Mouse (Mus musculus) lung, postnatal 4 days (tissue): ENCODE measurements around the gene Parn.

Experiments used
- DNase-seq, 2 experiments: peaks; one replicate each; pipeline ENCODE4 v3.0.0; 2021

The Parn gene

DNA sequence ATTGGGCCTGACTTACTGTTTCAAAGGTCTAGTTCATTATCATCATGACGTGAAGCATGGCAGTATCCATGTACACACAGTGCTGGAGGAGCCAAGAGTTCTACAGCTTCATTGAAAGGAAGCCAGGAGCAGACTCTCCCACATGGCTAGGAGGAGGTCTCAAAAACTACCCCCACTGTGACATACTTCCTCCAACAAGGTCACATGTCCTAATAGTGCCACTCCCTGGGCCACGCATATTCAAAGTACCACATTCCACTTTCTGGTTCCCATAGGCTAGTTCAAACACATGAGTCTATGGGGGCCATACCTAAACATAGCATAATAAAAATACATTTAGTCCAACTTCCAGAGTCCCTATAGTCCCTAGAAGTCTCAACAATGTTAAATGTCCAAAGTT lies 118.0 kb downstream of the Parn start:
- DNase-seq, result no peak

DNA sequence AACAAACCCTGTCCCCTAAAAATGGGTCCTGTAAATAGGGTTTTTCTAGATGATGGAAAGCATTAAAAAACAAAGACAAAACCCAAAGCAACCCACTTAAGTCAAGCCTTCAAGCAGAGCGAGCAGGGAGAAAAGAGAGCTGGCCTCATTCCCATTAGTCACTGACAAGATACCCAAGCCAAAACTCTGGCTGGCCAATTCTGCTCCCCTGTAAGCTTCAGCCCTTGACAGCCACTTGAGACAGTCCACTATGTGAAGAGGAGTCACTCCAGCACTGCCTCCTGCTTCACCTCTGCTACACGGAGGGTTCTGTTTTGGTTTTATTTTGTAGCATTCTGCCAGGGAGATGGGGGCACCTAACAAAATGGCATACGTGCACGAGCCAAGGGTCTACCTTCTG lies 126.2 kb downstream of the Parn start:
- DNase-seq, result no peak

DNA sequence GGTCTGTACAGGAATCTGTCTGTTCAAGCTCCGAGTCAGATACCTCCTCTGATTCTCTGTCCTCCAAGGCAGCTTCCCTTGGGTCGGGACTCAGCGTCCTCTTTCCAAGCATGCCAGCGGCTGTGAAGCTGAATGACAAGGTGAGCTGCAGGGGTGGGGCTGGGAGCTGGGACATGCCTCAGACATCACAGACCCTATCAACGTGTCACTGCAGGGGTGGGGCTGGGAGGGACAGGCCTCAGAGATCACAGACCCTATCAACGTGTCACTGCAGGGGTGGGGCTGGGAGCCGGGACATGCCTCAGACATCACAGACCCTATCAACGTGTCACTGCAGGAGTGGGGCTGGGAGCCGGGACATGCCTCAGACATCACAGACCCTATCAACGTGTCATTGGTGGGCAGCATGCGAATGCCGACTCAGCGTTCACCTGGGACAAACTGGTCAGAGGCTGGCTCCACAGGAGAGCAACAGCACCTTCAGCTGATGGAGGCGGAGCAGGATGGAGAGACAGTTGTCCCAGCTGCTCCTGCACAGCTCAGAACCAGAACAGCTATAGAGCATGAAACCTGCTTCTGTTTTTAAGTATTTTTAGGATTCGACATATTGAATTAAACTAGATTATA lies 126.7 kb downstream of the Parn start:
- no peak for DNase-seq

DNA sequence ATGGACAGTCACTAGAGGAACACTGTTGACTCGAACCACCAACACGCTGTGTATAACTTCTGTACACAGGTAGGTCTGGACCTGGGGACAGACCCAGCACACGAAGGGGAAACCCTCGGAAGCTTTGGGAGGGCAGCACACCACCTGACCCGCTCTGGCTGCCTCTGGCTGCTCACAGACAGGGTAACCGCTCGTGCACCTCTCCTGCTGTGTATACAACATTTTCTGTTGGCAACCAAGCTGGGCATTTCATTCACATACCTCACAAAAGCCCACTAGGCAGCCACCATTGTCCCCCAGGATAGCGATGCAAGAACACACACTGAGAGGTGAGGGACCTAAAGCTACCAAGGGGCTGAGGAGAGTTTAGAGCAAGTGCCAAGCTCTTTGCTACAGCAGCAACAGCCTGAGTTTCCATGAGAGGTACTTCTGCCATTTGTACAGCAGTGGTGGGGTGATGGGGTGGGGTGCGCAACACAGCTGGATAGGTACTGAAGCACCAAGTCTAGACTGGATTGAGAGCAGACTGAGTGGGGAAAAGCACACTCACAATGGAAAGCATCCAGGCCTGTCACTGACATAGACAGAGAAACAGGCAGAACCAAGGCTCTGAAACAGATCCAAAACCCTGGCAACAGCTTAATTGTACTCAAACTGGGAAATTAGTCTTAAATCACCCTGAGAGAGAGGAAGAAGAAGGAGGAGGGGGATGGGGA lies 128.9 kb downstream of the Parn start:
- peak; percentile 16 to 55 for DNase-seq

DNA sequence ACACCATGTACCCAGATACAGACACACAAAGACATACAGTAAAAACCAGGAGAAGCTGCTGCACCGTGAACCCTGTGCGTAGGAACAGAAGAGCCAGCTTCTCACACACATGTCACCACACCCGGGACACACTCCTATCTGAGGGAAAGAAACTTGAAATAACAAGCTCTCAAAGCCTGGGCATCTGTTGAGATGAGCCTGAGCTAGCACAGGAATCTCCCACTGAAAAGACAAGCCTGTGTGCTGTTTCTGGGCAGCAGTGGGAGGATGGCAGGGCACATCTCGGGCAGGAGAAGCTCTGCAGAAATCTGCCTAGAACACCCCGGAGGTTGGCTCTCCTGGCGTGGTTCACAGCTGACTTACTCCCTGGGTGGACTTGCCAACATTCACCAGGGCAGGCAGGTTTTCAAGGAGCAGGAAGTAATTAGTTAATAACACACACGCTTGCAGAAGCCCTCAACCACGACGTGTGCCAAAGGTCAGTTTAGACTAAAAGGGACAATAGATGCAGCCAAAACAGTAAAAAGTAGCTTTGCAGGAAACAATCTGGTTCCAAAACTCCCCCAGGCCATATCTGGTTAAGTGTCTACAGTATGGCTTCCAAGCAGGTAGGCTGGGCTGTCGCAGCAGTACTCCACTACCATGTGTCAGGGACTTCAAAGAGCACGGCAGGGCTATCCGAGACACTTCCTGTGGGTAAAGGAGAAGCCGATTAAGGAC lies 129.6 kb downstream of the Parn start:
- DNase-seq, result no peak

DNA sequence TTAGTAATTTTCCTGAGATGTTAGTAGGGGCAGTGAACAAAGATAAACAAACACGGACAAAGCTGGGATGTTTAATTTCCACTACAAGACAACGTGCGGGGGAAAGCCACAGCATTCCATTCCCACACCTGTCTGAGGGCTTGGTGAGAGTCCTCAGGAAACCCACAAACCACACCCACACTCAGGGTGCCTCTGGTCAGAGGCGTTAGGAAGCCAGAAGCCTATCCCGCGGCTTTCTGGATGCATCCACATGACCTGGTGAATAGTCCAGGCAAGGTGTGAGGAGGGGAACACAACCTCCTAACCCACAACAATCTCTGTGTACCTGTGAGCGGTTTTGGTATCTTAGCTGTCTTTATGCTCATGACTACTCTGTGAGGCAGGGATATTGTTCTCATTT lies 131.6 kb downstream of the Parn start:
- peak in 1 of 2 experiments; percentile 50 for DNase-seq

DNA sequence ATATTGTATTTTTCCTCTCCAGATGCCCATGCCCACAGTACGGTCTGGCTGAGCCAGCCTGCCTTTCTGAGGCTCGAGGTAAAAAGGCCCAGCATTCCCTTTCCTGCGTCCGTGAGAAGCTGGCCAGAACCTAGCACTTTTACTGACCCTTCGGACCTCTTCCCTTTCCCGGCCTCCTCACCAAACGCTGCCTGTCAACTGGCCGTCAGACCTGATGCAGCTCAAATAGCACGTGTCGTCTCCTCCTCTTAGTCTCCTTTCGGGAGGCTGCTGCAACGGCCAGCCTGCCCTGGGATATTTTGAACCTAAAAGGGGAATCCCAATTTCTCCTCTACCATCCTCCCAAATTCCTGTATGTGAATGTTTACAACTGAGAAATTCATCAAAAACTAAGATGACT lies 132.1 kb downstream of the Parn start:
- DNase-seq, result no peak

DNA sequence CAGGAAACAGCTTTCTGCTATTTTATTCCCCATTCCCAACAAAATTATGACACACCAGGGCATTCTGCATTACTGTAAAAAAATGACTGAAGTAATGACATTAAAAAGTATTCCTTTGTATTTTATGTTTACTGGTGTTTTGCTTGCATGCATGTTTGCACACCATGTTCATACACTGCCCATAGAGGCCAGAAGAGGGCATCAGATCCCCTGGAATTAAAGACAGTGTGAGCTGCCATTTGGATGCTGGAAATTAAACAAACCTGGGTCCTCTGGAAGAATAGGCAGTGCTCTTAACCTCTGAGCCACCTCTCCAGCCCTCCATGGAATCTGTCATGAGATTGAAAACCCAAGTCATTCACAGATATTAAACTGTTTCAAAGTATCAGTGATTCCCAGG lies 135.1 kb downstream of the Parn start:
- DNase-seq, result peak in 1 of 2 experiments; percentile 51

DNA sequence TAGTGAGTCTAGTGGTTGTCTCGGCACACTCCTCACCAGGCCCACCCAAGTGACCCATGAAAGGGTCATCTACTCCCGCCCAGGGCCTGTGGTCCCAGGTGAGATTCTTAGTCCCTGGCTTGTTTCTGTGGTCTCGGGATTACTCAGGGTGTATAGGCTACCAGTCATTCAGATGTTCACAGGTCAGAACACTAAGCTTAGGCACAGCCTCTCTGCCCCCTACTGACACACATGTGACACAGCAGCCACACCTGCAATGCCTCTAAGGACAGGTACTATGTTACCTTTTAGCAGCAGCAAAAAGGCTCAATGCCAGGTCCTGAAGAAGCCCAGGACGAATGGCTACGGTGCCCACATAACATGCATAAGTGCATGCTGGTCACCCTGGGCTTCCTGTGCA lies 136.7 kb downstream of the Parn start:
- no peak for DNase-seq

DNA sequence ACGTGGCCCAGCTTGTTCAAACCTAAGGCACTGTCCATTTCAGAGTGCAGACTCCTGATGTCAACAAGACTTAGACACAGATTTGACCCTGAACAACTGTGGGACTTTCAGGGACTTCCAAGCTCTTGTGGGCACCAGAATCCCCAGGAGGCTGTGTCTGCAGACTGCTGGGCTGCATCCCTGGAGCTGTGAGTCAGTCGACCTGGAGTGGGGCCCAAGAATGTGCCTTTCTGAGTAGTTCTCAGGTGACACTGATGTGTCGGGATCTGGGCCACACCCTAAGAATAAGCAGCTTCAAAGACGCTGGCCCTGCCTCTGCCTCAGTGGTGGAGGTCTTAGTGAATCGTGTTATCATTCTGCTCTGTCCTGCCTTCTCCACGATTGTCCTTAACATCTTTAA lies 146.6 kb downstream of the Parn start:
- DNase-seq, result no peak

DNA sequence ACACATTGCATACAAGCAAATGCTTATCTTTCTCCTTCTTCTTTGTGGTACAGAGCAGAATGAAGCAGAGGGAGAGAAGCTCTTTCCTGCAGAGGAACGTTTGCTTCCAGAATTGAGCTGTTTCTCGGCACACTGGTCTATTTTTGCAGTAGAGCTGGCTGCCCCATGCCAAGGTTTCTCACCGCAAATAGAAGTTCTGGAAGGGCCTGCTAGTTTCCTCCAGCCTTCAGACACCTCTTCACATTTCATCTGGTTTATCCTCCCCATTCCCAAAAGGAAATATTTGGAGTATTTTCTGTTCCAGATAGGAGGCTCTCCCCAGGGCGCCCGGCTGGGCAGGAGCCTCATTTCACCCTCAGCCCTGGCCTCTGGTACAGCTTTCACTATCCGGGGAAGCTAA lies 147.7 kb downstream of the Parn start:
- DNase-seq, result no peak

DNA sequence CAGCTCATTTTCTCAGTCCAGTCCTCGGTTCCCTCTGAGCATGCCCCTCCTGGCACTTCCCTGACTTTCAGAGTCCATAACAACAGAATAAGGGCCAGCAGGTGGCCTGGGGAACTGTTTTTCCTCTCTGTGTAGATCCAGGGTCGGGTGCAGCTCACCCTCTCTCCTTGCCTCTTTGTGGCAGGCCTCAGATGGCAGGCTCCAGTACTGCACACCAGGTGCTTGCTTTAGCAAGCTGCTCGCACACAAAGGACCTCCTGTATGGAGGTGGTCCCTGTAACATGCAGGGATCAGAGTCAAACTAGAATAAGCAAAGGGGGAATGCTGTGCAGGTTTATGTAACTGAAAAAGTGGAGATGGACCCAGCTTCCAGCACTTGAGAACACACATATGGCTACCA lies 151.8 kb downstream of the Parn start:
- no peak for DNase-seq

DNA sequence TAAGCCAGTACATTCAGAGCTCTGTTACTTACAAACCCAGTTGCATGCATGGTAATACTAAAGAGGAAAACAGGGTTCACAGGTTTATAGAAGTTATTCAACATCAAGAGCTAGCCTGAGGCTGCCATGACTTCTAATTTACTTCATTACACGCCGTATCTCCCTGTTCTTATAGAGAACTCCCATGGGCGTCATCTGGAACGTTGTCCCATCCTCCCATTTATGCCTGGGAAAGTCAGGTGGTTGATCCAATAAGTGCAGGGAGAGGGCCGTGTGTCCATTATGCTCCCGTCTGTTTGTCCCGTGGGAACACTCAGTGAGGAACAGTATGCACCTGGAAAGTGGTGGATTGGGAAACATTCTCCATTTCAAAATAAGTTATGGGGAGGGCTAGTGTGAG lies 152.4 kb downstream of the Parn start:
- DNase-seq, result no peak

DNA sequence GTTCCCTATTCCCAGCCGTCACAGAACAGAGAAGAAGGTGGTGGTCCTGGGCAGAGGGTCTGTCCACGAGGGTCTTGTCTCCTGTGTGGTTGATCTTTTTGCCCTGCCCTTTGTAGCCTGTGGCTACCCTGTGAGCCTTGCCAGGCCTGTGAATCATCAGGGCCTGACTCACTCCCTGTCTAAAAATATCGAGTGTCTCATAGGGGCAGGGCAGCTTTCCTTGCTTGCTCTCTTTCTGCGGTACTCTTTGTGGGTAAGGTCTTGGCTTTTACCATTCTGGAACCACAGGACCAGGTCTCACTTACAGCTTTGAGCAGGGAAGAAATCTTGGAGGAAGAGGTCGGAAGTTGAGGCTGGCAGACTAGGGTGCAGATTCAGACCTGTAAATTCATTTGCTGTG lies 162.9 kb downstream of the Parn start:
- DNase-seq, result no peak

DNA sequence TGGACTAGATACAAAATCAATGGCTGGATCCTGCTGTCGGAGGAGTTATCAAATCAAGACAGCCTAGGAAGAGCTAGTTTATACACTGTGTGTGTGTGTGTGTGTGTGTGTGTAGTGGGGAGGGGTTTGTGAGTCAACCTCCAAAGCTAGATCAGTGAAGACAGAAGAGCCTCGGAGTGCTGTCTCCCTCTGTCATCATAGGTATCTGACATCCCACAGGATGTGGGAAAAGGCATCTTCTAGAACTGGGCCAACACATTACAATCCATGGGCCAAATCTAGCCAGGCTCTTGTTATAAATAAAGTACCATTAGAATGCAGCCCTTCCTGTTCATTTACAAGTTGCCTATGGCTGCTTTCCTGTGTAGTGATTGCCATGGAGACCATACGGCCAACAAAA lies 163.5 kb downstream of the Parn start:
- DNase-seq, result no peak

DNA sequence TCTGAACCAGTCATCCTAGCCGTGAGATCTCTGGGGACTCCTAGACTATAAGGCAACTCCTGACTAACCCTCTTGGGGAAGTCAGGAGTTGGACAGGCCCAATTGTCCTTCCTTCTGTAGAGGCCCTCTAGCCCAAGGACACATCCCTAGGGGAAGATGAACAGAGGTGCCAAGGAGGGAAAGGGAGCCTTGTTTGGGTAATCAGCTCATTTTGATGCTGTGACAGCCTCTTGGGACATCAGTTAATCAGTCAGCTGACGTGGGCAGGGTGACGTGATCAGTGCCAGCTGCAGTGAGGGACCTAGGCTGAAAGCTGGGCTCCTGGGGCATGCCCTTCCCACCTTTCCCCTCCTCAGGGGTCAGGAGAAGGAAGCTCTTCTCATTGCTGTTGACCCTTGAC lies 169.0 kb downstream of the Parn start:
- no peak for DNase-seq

DNA sequence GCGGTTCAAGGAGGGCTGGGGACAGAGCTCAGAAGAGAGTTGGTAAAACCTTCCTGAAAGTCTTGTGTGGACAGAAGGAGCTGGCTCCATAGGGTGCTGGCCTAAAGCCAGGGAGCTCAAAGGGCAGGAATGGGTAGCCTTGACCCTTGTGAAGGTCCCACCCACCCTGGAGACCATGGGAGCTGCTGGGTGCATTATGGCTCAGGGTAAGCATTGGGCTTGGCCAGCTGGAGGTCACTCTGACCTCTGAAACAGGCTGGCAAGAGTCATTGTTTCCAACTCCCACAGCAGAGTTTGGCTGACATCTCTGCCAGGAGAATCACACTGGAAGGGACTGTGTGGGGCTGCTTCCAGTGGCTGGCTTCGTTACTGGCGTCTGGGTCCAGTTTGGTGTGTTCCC lies 174.0 kb downstream of the Parn start:
- no peak for DNase-seq

DNA sequence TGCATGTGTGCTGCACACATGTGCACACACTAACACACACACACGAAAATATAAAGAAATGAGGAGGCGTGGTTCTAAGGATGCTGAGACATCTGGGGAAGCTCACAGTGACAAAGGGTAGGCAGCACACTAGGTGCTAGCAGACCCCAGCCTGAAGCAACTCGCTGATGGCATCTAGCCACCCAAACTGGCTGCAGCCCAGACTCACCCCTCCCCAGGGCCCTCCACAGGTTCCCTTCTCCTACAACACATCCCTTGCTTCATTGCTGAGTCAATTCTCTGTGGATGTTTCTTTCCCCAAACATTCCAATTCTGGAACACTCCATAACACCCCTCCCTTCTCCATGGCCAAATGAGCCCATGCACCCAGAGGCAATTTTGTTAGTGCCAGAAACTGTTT lies 175.0 kb downstream of the Parn start:
- DNase-seq, result no peak

DNA sequence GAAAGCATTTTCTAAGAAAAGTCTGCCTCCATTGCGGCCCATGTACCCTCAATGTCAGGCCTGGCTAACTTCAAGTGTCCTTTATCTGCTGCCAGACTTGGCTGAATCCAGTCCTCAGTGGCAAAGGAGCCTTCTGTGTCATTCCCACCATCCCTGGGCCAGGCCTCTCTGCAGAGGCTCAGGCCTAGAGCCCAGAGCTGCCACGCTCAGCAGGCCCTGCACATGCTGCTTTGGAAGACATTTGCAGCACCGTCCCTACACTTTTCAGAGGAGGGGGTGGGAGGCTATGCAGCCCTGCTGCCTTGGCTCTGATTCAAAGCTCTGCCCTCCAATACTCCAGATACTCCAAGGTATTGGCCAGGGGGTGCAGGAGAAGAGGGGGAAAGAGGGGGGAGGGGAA lies 176.2 kb downstream of the Parn start:
- no peak for DNase-seq
